Mouse (Mus musculus): ENCODE measurements at regions not wholly inside any gene's neighbourhood (a gene's known extent, or its start where the extent isn't known, plus 50 kb on each side); places are given as distances from the start of the nearest gene placed in this dataset.
"Not testable (repeated sequence)": the region's sequence is repeated elsewhere in the genome, so short reads cannot be mapped to it uniquely, and the experiment has no call there.

DNA sequence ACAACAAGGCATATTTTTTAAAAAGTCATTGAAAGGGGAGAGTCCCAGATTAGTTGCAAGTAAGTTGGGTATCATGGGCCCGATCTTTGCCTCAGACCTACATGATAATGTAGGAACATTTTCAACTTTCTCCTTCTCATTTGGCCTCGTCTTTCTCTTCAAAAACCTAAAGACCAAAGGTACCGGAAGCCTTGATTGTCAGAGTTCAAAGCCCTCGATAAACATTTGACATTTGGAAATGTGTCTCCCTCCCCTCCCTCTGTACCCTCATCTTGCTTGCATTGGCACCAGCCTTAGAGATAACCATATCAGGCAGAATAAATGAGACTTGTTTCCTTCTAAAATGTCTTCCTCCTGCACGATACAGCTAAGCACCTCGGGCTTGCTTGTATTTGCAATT, 302.8 kb downstream of the Ets1 start:
- DNase-seq (ENCODE audit: low spot score) = no peak
- H3K4me3 ChIP-seq = no peak overlapping the region
- 89% methylated on average over 6 of the region's 6 CpGs for WGBS
- peaks cover 44% of the 10 kb centered on the region for H3K27me3 ChIP-seq (ENCODE audit: insufficient read depth, poor library complexity, severe bottlenecking)
- no peaks in the 10 kb centered on the region for H3K36me3 ChIP-seq
- peaks cover 28% of the 10 kb centered on the region for H3K4me1 ChIP-seq (replicated peaks)
- no peaks in the 10 kb centered on the region for H3K9me3 ChIP-seq
- H3K27ac ChIP-seq = no peak overlapping the region

GRCm38 (mm10) chr9:32939626-32940025, 303.6 kb downstream of the Ets1 start:
- Histone ChIP-seq H3K36me3 (no peaks in the 10 kb centered on the region), H3K9me3 (no peaks in the 10 kb centered on the region), H3K4me3 (no peak overlapping the region), H3K4me1 (replicated peaks) (peaks cover 28% of the 10 kb centered on the region), H3K27me3 (ENCODE audit: insufficient read depth, poor library complexity, severe bottlenecking) (peaks cover 44% of the 10 kb centered on the region), H3K27ac (no peak overlapping the region)
- no peak for DNase-seq (ENCODE audit: low spot score)
- WGBS = 92% methylated on average over 3 of the region's 3 CpGs

DNA sequence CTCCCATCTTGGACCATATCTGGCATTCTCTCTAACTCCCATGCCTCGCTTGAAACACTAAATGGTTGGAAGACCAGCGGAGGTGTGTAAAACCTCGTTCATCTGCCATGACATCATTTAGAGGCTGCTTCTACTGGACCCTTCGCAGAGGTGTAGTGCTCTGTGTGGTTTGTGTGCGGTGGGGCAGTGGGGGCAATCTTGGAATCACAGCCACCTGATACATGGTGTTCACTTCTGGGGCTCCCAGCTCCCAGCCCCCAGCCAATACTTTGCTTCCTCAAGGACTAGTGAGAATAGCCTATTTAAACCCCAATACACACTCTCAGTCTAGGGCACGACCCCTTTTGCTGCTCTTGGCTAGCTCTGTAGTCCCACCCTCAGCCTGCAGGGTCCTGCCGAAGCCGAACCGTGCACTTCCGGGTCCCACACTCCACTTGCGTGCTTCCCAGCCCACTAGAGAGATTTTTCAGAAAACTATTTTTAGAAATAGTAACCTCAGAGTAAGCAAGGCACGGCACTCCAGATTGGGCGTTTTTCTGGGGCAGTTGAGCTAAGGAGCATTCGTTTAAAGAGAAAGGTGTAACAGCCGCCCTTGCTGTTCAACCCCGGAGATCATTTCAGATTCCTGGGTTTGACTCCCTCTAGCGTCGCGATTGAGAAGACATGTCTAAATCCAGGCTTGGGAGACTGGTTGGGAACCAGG, 304.2 kb downstream of the Ets1 start:
- DNase-seq (ENCODE audit: low spot score) = peak; percentile 83
- H3K27ac ChIP-seq = peak overlapping the region; percentile 81

DNA sequence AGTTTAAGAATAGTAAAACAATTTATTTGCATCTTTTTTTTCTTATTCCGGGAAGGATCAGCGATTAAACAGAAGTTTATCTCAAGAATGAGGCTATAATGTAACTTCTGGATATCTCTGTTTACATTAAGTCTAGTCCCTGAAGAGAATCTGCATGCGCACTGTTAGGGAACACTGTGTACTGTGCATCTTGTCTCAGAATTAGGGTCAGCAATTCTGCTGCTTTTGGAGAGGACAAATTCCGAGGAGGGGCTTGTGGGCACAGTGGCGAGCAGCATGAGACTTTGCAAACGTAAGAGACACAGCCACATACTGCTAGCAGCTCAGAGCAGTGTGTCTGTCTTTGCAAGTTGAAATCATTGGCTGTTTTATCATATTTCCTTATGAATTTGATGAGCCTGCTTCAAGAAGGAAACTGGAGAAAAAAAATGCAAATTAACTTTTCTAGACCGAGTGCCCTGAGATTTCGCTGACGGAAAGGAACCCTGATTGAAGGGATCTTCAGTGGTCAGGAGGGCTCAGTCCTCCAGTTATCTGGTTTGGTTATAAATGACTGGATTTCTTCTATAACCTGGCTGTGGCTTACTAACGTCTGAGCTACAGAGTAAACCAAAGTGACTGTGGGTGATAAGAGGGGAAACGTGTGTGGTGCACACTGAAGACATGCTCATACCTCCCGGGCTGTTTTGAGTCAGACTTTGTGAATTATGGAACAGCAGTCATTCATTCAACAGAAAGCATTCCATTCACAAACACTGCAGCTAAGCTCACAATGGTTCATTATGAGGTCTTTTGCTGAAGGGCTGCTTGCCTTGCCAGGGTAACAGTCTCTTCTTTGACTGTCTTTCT, 305.1 kb downstream of the Ets1 start:
- no peaks in the 10 kb centered on the region for H3K9me3 ChIP-seq
- peak overlapping the region; percentile 56 for H3K4me3 ChIP-seq
- 42% methylated on average over 12 of the region's 12 CpGs for WGBS
- peaks cover 41% of the 10 kb centered on the region for H3K27me3 ChIP-seq (ENCODE audit: insufficient read depth, poor library complexity, severe bottlenecking)
- peaks cover 26% of the 10 kb centered on the region for H3K4me1 ChIP-seq (replicated peaks)
- H3K27ac ChIP-seq = peak overlapping the region; percentile 67; the same call in 1 of the 2 replicates
- H3K36me3 ChIP-seq = no peaks in the 10 kb centered on the region
- no peak for DNase-seq (ENCODE audit: low spot score)

More for the DNA sequence above, 304.2 kb downstream of the Ets1 start:
- H3K4me1 ChIP-seq (replicated peaks) = peaks cover 28% of the 10 kb centered on the region
- 21% methylated on average over 19 of the region's 19 CpGs for WGBS
- peaks cover 44% of the 10 kb centered on the region for H3K27me3 ChIP-seq (ENCODE audit: insufficient read depth, poor library complexity, severe bottlenecking)
- H3K9me3 ChIP-seq = no peaks in the 10 kb centered on the region
- no peaks in the 10 kb centered on the region for H3K36me3 ChIP-seq
- H3K4me3 ChIP-seq = peak overlapping the region; percentile 56

DNA sequence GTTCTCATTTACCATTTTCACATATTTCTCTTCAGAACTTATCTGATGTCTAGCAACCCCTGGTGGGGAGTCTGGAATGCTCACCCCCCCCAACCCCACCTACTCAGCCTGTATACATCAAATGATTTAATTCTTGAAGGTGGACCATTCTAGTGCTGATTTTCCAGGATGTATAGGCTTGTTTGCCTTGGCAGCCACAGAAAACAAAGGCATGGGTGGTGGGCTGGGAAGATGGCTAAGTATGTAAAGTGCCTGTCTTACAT, 305.7 kb downstream of the Ets1 start:
- H3K9me3 ChIP-seq = no peaks in the 10 kb centered on the region
- no peaks in the 10 kb centered on the region for H3K36me3 ChIP-seq
- H3K27me3 ChIP-seq (ENCODE audit: insufficient read depth, poor library complexity, severe bottlenecking) = peaks cover 39% of the 10 kb centered on the region
- H3K27ac ChIP-seq = no peak overlapping the region
- H3K4me3 ChIP-seq = no peak overlapping the region
- H3K4me1 ChIP-seq (replicated peaks) = peaks cover 20% of the 10 kb centered on the region
- DNase-seq (ENCODE audit: low spot score) = peak; percentile 14

GRCm38 (mm10) chr9:32947221-32947620, 311.2 kb downstream of the Ets1 start:
- no peak for DNase-seq (ENCODE audit: low spot score)
- Histone ChIP-seq H3K4me1 (replicated peaks) (no peaks in the 10 kb centered on the region), H3K4me3 (no peak overlapping the region), H3K36me3 (no peaks in the 10 kb centered on the region), H3K27ac (no peak overlapping the region), H3K27me3 (ENCODE audit: insufficient read depth, poor library complexity, severe bottlenecking) (peaks cover 6% of the 10 kb centered on the region; the same call in 1 of the 2 replicates), H3K9me3 (no peaks in the 10 kb centered on the region)
- WGBS = 91% methylated on average over 3 of the region's 3 CpGs

GRCm38 (mm10) chr9:32949036-32949435, 313.0 kb downstream of the Ets1 start:
- no peaks in the 10 kb centered on the region for H3K4me1 ChIP-seq (replicated peaks)
- H3K4me3 ChIP-seq = no peak overlapping the region
- no peaks in the 10 kb centered on the region for H3K36me3 ChIP-seq
- WGBS = 74% methylated on average over 3 of the region's 3 CpGs
- no peak overlapping the region for H3K27ac ChIP-seq
- no peak for DNase-seq (ENCODE audit: low spot score)
- no peaks in the 10 kb centered on the region for H3K27me3 ChIP-seq (ENCODE audit: insufficient read depth, poor library complexity, severe bottlenecking)
- H3K9me3 ChIP-seq = no peaks in the 10 kb centered on the region

GRCm38 (mm10) chr9:32958716-32959115, 322.7 kb downstream of the Ets1 start:
- Histone ChIP-seq H3K36me3 (no peaks in the 10 kb centered on the region), H3K4me1 (replicated peaks) (no peaks in the 10 kb centered on the region), H3K27me3 (ENCODE audit: insufficient read depth, poor library complexity, severe bottlenecking) (no peaks in the 10 kb centered on the region), H3K27ac (no peak overlapping the region), H3K4me3 (no peak overlapping the region), H3K9me3 (peaks cover 5% of the 10 kb centered on the region; the same call in 1 of the 2 replicates)
- no peak for DNase-seq (ENCODE audit: low spot score)
- 92% methylated on average over 3 of the region's 3 CpGs for WGBS

- H3K27me3 ChIP-seq (ENCODE audit: insufficient read depth, poor library complexity, severe bottlenecking); H3K9me3 ChIP-seq; H3K27ac ChIP-seq; DNase-seq (ENCODE audit: low spot score); H3K36me3 ChIP-seq; H3K4me3 ChIP-seq; H3K4me1 ChIP-seq (replicated peaks): not testable (repeated sequence)
Observed at GRCm38 (mm10) chr9:32959468-32959867, 323.4 kb downstream of the Ets1 start.

DNA sequence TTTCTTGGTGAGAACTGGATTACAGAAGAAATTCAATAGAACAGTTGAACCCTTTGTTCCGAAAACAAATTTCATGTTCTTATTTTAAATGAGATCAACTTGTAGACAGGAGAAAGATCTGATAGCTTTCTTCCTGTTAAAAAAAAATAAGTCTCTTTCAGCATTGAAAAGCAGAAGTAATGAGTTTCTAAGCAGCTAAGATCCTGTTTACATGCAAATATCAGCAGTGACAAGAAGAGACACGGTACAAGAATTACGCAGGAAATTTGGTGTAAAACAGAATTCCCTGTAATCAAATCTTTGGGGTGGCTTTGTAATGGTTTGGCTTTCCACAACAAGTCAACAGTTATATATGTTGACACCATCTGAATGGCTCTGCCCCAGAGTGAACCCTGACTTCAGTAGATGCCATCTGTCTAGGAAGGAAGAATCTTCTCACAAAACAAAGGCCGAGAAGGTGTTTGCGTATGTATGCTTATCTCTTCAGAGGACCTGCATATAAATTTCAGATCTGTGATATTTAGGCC, 326.7 kb downstream of the Ets1 start:
- no peak overlapping the region for H3K27ac ChIP-seq
- H3K4me3 ChIP-seq = no peak overlapping the region
- DNase-seq (ENCODE audit: low spot score) = no peak
- H3K4me1 ChIP-seq (replicated peaks) = no peaks in the 10 kb centered on the region
- WGBS = 93% methylated on average over 5 of the region's 5 CpGs
- H3K9me3 ChIP-seq = peaks cover 5% of the 10 kb centered on the region; the same call in 1 of the 2 replicates
- no peaks in the 10 kb centered on the region for H3K36me3 ChIP-seq
- H3K27me3 ChIP-seq (ENCODE audit: insufficient read depth, poor library complexity, severe bottlenecking) = no peaks in the 10 kb centered on the region

DNA sequence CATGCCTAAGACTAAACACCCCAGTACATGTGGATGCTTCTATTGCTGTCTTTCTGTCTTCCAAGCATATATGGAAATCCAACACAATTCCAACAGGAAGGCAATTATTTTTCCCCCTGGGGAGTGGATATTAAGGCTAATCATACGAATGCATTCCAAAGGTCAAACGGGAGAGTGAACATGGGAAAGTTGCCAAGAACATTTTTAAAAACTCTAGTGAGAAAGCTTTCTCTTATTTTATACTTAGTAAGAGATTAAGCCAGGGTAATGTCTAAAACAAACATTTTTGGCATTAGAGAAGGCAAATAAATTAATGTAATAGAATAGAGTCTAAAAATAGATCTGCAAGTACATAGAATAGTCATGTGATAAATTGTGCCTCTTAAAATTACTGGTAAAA, 332.4 kb downstream of the Ets1 start:
- no peak for DNase-seq (ENCODE audit: low spot score)
- 87% methylated on average over 2 of the region's 2 CpGs for WGBS

DNA sequence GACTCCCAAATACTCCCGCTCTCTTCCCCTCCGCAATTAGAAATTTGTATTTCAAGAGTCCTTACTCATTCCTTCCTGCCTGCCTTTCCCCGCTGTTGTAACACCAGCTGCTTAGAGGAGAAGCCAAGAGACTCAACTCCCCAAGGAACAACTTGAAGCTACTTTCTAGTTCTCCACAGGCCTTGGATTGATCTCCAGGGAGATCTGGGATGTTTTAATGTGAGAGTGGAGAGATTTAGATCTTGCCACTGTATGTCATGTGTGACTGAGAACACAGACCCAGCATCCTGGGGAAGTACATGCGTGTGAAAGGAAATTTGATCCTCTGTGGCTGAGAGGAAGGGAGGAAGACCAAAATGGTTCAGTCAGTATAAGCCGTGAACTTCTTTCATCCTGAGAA, 335.4 kb downstream of the Ets1 start:
- H3K9me3 ChIP-seq = no peaks in the 10 kb centered on the region
- no peak overlapping the region for H3K27ac ChIP-seq
- 88% methylated on average over 5 of the region's 5 CpGs for WGBS
- no peak overlapping the region for H3K4me3 ChIP-seq
- no peaks in the 10 kb centered on the region; the same call in 1 of the 2 replicates for H3K4me1 ChIP-seq (replicated peaks)
- no peaks in the 10 kb centered on the region for H3K36me3 ChIP-seq
- DNase-seq (ENCODE audit: low spot score) = no peak
- no peaks in the 10 kb centered on the region for H3K27me3 ChIP-seq (ENCODE audit: insufficient read depth, poor library complexity, severe bottlenecking)

More for the DNA sequence above, 332.4 kb downstream of the Ets1 start:
- H3K36me3 ChIP-seq = no peaks in the 10 kb centered on the region
- H3K4me1 ChIP-seq (replicated peaks) = no peaks in the 10 kb centered on the region; the same call in 1 of the 2 replicates
- no peak overlapping the region for H3K27ac ChIP-seq
- no peak overlapping the region for H3K4me3 ChIP-seq
- H3K27me3 ChIP-seq (ENCODE audit: insufficient read depth, poor library complexity, severe bottlenecking) = no peaks in the 10 kb centered on the region
- H3K9me3 ChIP-seq = no peaks in the 10 kb centered on the region

GRCm38 (mm10) chr9:32971926-32972325, 335.9 kb downstream of the Ets1 start:
- Histone ChIP-seq H3K36me3 (no peaks in the 10 kb centered on the region), H3K27me3 (ENCODE audit: insufficient read depth, poor library complexity, severe bottlenecking) (no peaks in the 10 kb centered on the region), H3K4me1 (replicated peaks) (no peaks in the 10 kb centered on the region; the same call in 1 of the 2 replicates), H3K9me3 (no peaks in the 10 kb centered on the region), H3K4me3 (no peak overlapping the region), H3K27ac (no peak overlapping the region)
- WGBS = 79% methylated on average over 7 of the region's 7 CpGs
- no peak for DNase-seq (ENCODE audit: low spot score)

Measured in hindbrain, embryonic 10.5 days (tissue).